13 mouse cellular contexts compared by ENCODE assay signal in genomic region chr12:17048979-17049612, GRCm38 (mm10). TPM values are rescaled to one million over a fixed set of nuclear protein-coding genes. Genes with fewer than 3 reads are reported as not detected.
DNase-seq lines count a peak whose midpoint lies in the region; ATAC-seq lines count a peak whose summit lies in the region.
"Had no signal": no experiment of that assay in that cellular context is flagged by ENCODE, and none has a peak within 500 bp of the region (broad histone marks: within the 10 kb centered on the region; RNA-seq: fewer than 3 reads in every experiment).

No protein-coding gene starts in this region.

- H3K4me2 ChIP-seq in midbrain, embryonic 11.5 days: no peak overlapping the region
- H3K4me2 ChIP-seq in neural tube, embryonic 15.5 days: no peak overlapping the region
- H3K4me2 ChIP-seq: embryonic facial prominence, embryonic 13.5 days had no signal

- H3K27ac ChIP-seq in midbrain, embryonic 11.5 days (ENCODE audit: low read depth, low read length): no peak overlapping the region
- H3K27ac ChIP-seq in midbrain, embryonic 10.5 days (replicated peaks): no peak overlapping the region
- no peak overlapping the region for H3K27ac ChIP-seq in hindbrain, embryonic 10.5 days
- no peak overlapping the region for H3K27ac ChIP-seq in neural tube, embryonic 15.5 days (replicated peaks)
- H3K27ac ChIP-seq: embryonic facial prominence, embryonic 13.5 days; liver, embryonic 14.5 days had no signal

- H3K4me3 ChIP-seq in midbrain, embryonic 11.5 days (ENCODE audit: low read depth, low read length): no peak overlapping the region
- no peak overlapping the region for H3K4me3 ChIP-seq in midbrain, embryonic 10.5 days
- no peak overlapping the region for H3K4me3 ChIP-seq in hindbrain, embryonic 10.5 days
- no peak overlapping the region for H3K4me3 ChIP-seq in neural tube, embryonic 15.5 days (replicated peaks)
- H3K4me3 ChIP-seq: embryonic facial prominence, embryonic 13.5 days had no signal

- H3K4me1 ChIP-seq in midbrain, embryonic 11.5 days (ENCODE audit: control insufficient read depth, insufficient read depth, low read length): no peaks in the 10 kb centered on the region
- H3K4me1 ChIP-seq in midbrain, embryonic 10.5 days: peaks cover 8% of the 10 kb centered on the region; the same call in 1 of the 2 replicates
- peaks cover 17% of the 10 kb centered on the region for H3K4me1 ChIP-seq in hindbrain, embryonic 10.5 days (replicated peaks)
- peaks cover 10% of the 10 kb centered on the region for H3K4me1 ChIP-seq in neural tube, embryonic 15.5 days
- H3K4me1 ChIP-seq: embryonic facial prominence, embryonic 13.5 days had no signal

- no peaks in the 10 kb centered on the region for H3K9me3 ChIP-seq in midbrain, embryonic 11.5 days (ENCODE audit: control insufficient read depth, low read length)
- no peaks in the 10 kb centered on the region for H3K9me3 ChIP-seq in midbrain, embryonic 10.5 days (replicated peaks)
- no peaks in the 10 kb centered on the region for H3K9me3 ChIP-seq in hindbrain, embryonic 10.5 days
- no peaks in the 10 kb centered on the region for H3K9me3 ChIP-seq in neural tube, embryonic 15.5 days (replicated peaks)
- H3K9me3 ChIP-seq: embryonic facial prominence, embryonic 13.5 days had no signal

- H3K36me3 ChIP-seq in midbrain, embryonic 11.5 days (ENCODE audit: control insufficient read depth, insufficient read depth, low read length): no peaks in the 10 kb centered on the region
- no peaks in the 10 kb centered on the region for H3K36me3 ChIP-seq in midbrain, embryonic 10.5 days
- H3K36me3 ChIP-seq in hindbrain, embryonic 10.5 days: no peaks in the 10 kb centered on the region
- no peaks in the 10 kb centered on the region for H3K36me3 ChIP-seq in neural tube, embryonic 15.5 days
- H3K36me3 ChIP-seq: embryonic facial prominence, embryonic 13.5 days had no signal

- no peaks in the 10 kb centered on the region for H3K27me3 ChIP-seq in midbrain, embryonic 11.5 days (ENCODE audit: control insufficient read depth, insufficient read depth, low read length)
- no peaks in the 10 kb centered on the region for H3K27me3 ChIP-seq in midbrain, embryonic 10.5 days (ENCODE audit: low read depth, poor library complexity, severe bottlenecking)
- peaks cover 5% of the 10 kb centered on the region for H3K27me3 ChIP-seq in hindbrain, embryonic 10.5 days (ENCODE audit: insufficient read depth, poor library complexity, severe bottlenecking)
- H3K27me3 ChIP-seq in neural tube, embryonic 15.5 days (replicated peaks): 0 out of 2 replicates have a peak, but pooled peaks cover 3% of the 10 kb centered on the region
- H3K27me3 ChIP-seq: embryonic facial prominence, embryonic 13.5 days had no signal

- peak; percentile 10 for DNase-seq in midbrain, embryonic 11.5 days (ENCODE audit: low spot score, missing footprints)
- DNase-seq in midbrain, embryonic 10.5 days (ENCODE audit: low spot score): no peak
- DNase-seq in hindbrain, embryonic 10.5 days (ENCODE audit: low spot score): peak; percentile 27
- peak; percentile 44 for DNase-seq in layer of hippocampus, adult 9-10 months (ENCODE audit: low spot score)
- no peak for DNase-seq in right cerebral cortex, adult 2 months (ENCODE audit: low spot score in 2 of 2)
- DNase-seq: adrenal gland, postnatal 36 days; cerebellum, adult 8-10 months; heart, postnatal 4 days; thymus, adult 18-20 months had no signal

- 86% methylated on average over 7 of the region's 7 CpGs for WGBS in midbrain, embryonic 11.5 days
- WGBS in midbrain, embryonic 10.5 days: 85% methylated on average over 7 of the region's 7 CpGs
- WGBS in hindbrain, embryonic 10.5 days: 75% methylated on average over 7 of the region's 7 CpGs
- WGBS in neural tube, embryonic 15.5 days: 24% methylated on average over 7 of the region's 7 CpGs

- H3K9ac ChIP-seq in midbrain, embryonic 11.5 days (ENCODE audit: low read length): no peak overlapping the region
- H3K9ac ChIP-seq in neural tube, embryonic 15.5 days (replicated peaks): no peak overlapping the region
- H3K9ac ChIP-seq: embryonic facial prominence, embryonic 13.5 days; liver, embryonic 14.5 days had no signal

- peak; percentile 35; the same call in 1 of the 2 replicates for ATAC-seq in midbrain, embryonic 11.5 days (ENCODE audit: low FRiP score)
- peak; percentile 74 for ATAC-seq in neural tube, embryonic 15.5 days (ENCODE audit: low FRiP score)
- ATAC-seq in CD4-positive, CD25-positive, alpha-beta regulatory T cell, adult 4 months: no peak

RNA-seq across cellular contexts. Expression of gene 2410004P03Rik, which starts 37.6 kb away (rescaled TPM):
- polyA plus RNA-seq in midbrain, embryonic 11.5 days (2014; fragmentation: Nextera tagmentation; extraction: Ambion mirVana): 0.57 and 1.0 TPM in 2 replicates
- 0.42 and 1.3 TPM in 2 replicates for polyA plus RNA-seq in midbrain, embryonic 10.5 days (2016; fragmentation: Nextera tagmentation; extraction: Ambion mirVana)
- 2.5 and 5.6 TPM in 2 replicates for polyA plus RNA-seq in hindbrain, embryonic 10.5 days (2016; fragmentation: Nextera tagmentation; extraction: Ambion mirVana)
- 5.0 and 5.5 TPM in 2 replicates for polyA plus RNA-seq in neural tube, embryonic 15.5 days (2015; fragmentation: Nextera tagmentation; extraction: Ambion mirVana)
- 1 to 10 TPM; 1.2 to 1.8 TPM for polyA plus RNA-seq in CD4-positive, CD25-positive, alpha-beta regulatory T cell, adult 4 months (2017; shearing (Covaris generic))

RNA-seq across cellular contexts. Expression of gene Pqlc3, which starts 48.9 kb away (rescaled TPM):
- 3.0 and 3.1 TPM in 2 replicates for polyA plus RNA-seq in midbrain, embryonic 11.5 days (2014; fragmentation: Nextera tagmentation; extraction: Ambion mirVana)
- 3.3 and 3.5 TPM in 2 replicates for polyA plus RNA-seq in midbrain, embryonic 10.5 days (2016; fragmentation: Nextera tagmentation; extraction: Ambion mirVana)
- polyA plus RNA-seq in hindbrain, embryonic 10.5 days (2016; fragmentation: Nextera tagmentation; extraction: Ambion mirVana): 3.6 and 4.2 TPM in 2 replicates
- polyA plus RNA-seq in neural tube, embryonic 15.5 days (2015; fragmentation: Nextera tagmentation; extraction: Ambion mirVana): 2.0 and 6.8 TPM in 2 replicates
- 10 to 100 TPM; 73.7 to 86.4 TPM for polyA plus RNA-seq in CD4-positive, CD25-positive, alpha-beta regulatory T cell, adult 4 months (2017; shearing (Covaris generic))

Comparison
In these comparisons a context has a peak if more than half of its experiments do, and no peak if none do; other contexts are left out.
1. DNase-seq: peak in midbrain, embryonic 11.5 days (single experiment), hindbrain, embryonic 10.5 days (single experiment) and layer of hippocampus, adult 9-10 months (single experiment); none in midbrain, embryonic 10.5 days (single experiment) and right cerebral cortex, adult 2 months (0 of 2).